Mouse (Mus musculus) megakaryocyte, embryonic 14.5 days (primary cell): Measurements from ENCODE around the gene Rpl10-ps3.

Experiments used
- FLI1 ChIP-seq: IDR thresholded peaks from 2 replicates; pipeline ENCODE4 v1.6.1; 2012; ENCODE audit warnings: low read length, inconsistent platforms, mixed read lengths
- GATA1 ChIP-seq: IDR thresholded peaks from 3 replicates; pipeline ENCODE4 v1.6.1; 2012; ENCODE audit warnings: mixed read lengths, low read length, inconsistent platforms, borderline replicate concordance

DNA sequence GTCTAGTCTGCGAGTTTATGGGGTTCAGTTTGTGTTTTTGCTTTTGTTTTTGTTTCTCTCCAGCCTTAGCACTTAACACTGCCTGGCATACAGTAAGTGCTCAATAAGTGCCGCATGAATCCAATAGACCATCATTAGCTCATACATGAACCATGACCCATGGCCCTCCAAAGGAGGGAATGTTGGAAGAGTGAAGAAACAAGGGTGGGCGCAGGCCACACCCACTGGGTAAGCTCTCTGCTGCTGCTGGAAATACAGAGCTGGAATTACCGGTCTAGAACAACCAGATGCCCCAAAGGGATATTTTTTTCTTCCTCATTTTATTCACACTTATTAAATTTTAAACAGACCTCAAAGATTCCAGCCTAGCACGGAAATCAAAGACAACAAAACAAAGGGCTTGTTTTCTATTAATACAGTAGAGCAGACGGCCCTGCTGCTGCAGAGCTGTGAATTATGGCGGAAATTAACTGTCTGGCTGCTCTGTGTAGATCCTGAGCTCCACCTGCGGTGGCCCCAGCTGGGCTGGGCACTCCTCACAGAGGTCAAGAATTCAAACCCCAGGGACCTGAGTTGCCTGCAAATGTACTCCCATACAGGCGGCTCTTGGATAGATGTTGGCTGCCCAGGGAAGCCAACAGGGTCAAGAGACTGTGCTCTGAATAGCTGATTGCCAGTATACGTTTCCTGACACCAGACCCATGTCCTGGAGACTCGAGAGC lies 20.5 kb upstream of the Rpl10-ps3 start:
- TF ChIP-seq GATA1: no peak
- TF ChIP-seq FLI1: no peak
